Mouse (Mus musculus) liver, embryonic 12.5 days (tissue): ENCODE results near the gene Svs5. TPM values are rescaled to one million over a fixed set of nuclear protein-coding genes. Genes with fewer than 3 reads are reported as not detected.

Experiments
- ATAC-seq: fragments of 200-750 bp; cut with Nextera tagmentation; 2 replicates; pipeline ENCODE4 v1.8.0; 2017; ENCODE audit warnings: moderate number of reproducible peaks, mild to moderate bottlenecking, moderate library complexity
- H3K27ac ChIP-seq: fragments of 300-500 bp; sonication (generic); 2 replicates; pipeline ENCODE4 v1.5.1; 2016; ENCODE audit warnings: mild to moderate bottlenecking
- H3K27me3 ChIP-seq: fragments of 300-500 bp; sonication (generic); replicated peaks from 2 replicates; pipeline ENCODE4 v1.6.1; 2016; ENCODE audit warnings: mild to moderate bottlenecking, moderate library complexity
- H3K36me3 ChIP-seq: fragments of 300-500 bp; sonication (generic); 2 replicates; pipeline ENCODE4 v1.6.1; 2016; ENCODE audit warnings: mild to moderate bottlenecking, moderate library complexity
- H3K4me1 ChIP-seq: fragments of 300-500 bp; sonication (generic); 2 replicates; pipeline ENCODE4 v1.6.1; 2016
- H3K4me2 ChIP-seq: fragments of 300-500 bp; sonication (generic); 2 replicates; pipeline ENCODE4 v1.6.1; 2016; ENCODE audit warnings: mild to moderate bottlenecking, moderate library complexity
- H3K4me3 ChIP-seq: fragments of 300-500 bp; sonication (generic); 2 replicates; pipeline ENCODE4 v1.5.1; 2016; ENCODE audit warnings: mild to moderate bottlenecking, moderate library complexity
- H3K9ac ChIP-seq: fragments of 300-500 bp; sonication (generic); 2 replicates; pipeline ENCODE4 v1.6.1; 2016; ENCODE audit warnings: mild to moderate bottlenecking, moderate library complexity
- H3K9me3 ChIP-seq: fragments of 300-500 bp; sonication (generic); replicated peaks from 2 replicates; pipeline ENCODE4 v1.6.1; 2016; ENCODE audit warnings: mild to moderate bottlenecking, moderate library complexity
- WGBS: fragments of 180-500 bp; shearing (Covaris S2); methylation state at CpG from one replicate; pipeline ENCODE4 v1.1.7; 2016; ENCODE audit not compliant: insufficient replicate concordance; 5-methylcytosine and 5-hydroxymethylcytosine counted together
- polyA plus RNA-seq: library from polyadenylated mRNA; unstranded; fragments of >200 nt; fragmentation: Nextera tagmentation; extraction: Ambion mirVana; gene quantifications from 2 replicates; pipeline ENCODE4 v1.2.1, GENCODE M21; 2016

Svs5 gene
- polyA plus RNA-seq, 1 experiment from 2014 or later = not detected

- no peak overlapping the region for H3K4me2 ChIP-seq
- WGBS = 63% methylated on average over 5 of the region's 5 CpGs
- no peaks in the 10 kb centered on the region for H3K9me3 ChIP-seq
- no peak overlapping the region for H3K4me3 ChIP-seq
- no peaks in the 10 kb centered on the region for H3K36me3 ChIP-seq
- no peak for ATAC-seq
- H3K27ac ChIP-seq = no peak overlapping the region
- H3K4me1 ChIP-seq = no peaks in the 10 kb centered on the region
- no peak overlapping the region for H3K9ac ChIP-seq
- peaks cover 10% of the 10 kb centered on the region; the same call in 1 of the 2 replicates for H3K27me3 ChIP-seq
Observed at GRCm38 (mm10) chr2:164359031-164359430, 26.5 kb downstream of the Svs5 start.

GRCm38 (mm10) chr2:164359668-164360067, 27.1 kb downstream of the Svs5 start:
- Histone ChIP-seq H3K4me2 (no peak overlapping the region), H3K9ac (no peak overlapping the region), H3K4me1 (no peaks in the 10 kb centered on the region), H3K27ac (no peak overlapping the region), H3K4me3 (no peak overlapping the region), H3K36me3 (no peaks in the 10 kb centered on the region), H3K27me3 (peaks cover 10% of the 10 kb centered on the region; the same call in 1 of the 2 replicates), H3K9me3 (no peaks in the 10 kb centered on the region)
- WGBS = 48% methylated on average over 5 of the region's 5 CpGs
- no peak for ATAC-seq

DNA sequence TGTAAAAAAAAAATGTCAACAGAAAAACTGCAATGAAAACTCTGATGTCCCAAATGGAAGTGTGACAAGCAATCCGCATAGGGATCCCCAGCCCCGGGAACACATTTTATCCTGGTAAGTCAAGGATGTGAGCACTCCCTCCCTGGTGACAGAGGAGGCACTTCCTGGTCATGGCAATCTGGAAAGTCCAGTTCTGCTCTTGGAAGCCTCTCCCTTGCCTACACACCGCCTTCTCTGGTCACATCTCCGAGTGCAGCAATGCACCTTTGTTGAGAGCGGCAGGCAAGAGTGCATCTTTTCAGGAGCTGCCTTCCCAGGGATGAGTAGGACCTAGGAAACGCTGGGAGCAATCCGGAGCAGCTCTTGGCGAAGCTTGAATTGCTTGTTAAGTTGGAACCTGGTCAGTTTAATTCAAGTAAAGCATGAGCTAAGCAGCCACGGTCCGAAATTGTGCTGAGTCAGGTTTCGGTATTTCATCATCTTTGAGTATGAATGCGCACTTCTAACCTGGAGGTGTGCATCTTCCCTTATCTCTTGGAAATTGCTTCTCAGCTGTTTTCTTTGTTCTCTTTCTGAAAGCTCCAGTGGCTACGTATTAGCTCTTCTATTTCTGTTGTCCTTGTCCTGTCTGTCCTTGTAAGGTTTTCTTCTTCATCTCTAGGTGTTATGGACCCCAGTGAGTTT, 28.6 kb downstream of the Svs5 start:
- no peaks in the 10 kb centered on the region for H3K36me3 ChIP-seq
- H3K4me3 ChIP-seq = no peak overlapping the region
- no peaks in the 10 kb centered on the region for H3K4me1 ChIP-seq
- no peak overlapping the region for H3K4me2 ChIP-seq
- H3K27me3 ChIP-seq = peaks cover 10% of the 10 kb centered on the region; the same call in 1 of the 2 replicates
- no peak overlapping the region for H3K9ac ChIP-seq
- no peaks in the 10 kb centered on the region for H3K9me3 ChIP-seq
- H3K27ac ChIP-seq = no peak overlapping the region
- WGBS = 22% methylated on average over 13 of the region's 13 CpGs
- no peak for ATAC-seq

GRCm38 (mm10) chr2:164366947-164367346, 34.4 kb downstream of the Svs5 start:
- Histone ChIP-seq H3K27me3 (no peaks in the 10 kb centered on the region; the same call in 1 of the 2 replicates), H3K27ac (no peak overlapping the region), H3K4me2 (no peak overlapping the region), H3K4me3 (no peak overlapping the region), H3K9me3 (no peaks in the 10 kb centered on the region), H3K4me1 (no peaks in the 10 kb centered on the region), H3K36me3 (no peaks in the 10 kb centered on the region), H3K9ac (no peak overlapping the region)
- no peak for ATAC-seq
- 61% methylated on average over 3 of the region's 3 CpGs for WGBS

DNA sequence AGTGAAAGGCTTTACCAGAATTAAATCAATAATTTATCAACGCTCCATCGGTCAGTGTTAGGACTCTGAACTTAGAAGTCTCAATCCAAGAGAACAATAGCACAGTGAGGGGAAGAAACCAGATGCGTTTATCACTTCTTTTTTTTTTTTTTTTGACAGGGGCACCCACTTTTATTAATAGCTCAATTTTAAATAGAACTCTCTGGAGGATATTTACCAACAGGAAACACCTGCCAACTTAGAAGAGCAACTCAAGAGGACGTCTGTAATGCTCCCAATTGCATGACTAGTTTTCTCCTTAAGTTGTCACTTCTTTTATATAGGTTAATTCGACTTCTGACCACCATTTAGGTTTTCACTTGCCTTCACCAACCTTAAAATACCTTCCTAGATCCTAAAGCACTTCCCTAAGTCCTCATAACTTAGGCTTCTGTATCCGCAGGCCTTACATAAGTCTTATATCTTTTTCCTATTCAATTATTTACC, 36.1 kb downstream of the Svs5 start:
- Histone ChIP-seq H3K27me3 (0 out of 2 replicates have a peak, but pooled peaks cover 4% of the 10 kb centered on the region), H3K4me3 (no peak overlapping the region), H3K4me2 (no peak overlapping the region), H3K9ac (no peak overlapping the region), H3K27ac (no peak overlapping the region), H3K36me3 (no peaks in the 10 kb centered on the region), H3K4me1 (no peaks in the 10 kb centered on the region), H3K9me3 (no peaks in the 10 kb centered on the region)
- WGBS = 60% methylated on average over 6 of the region's 6 CpGs
- no peak for ATAC-seq

DNA sequence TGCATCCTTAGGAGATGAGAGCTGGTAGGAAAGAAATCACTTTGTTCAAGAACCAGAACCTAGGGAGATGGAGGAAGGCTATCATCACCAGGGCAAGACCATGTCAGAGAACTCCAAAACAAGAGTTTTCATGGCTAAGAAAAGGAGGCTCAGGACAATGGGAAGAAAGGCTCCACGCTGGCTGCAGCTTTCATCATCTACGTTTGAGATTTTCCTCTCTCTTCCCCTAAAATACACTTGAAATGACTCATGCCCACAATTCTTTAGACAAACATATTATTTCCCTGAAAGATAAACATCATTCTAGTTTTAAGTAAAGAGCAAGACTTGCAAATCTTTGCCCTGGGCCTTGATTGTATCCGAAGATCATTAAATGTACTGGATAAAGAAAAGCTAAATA, 38.8 kb downstream of the Svs5 start:
- Histone ChIP-seq H3K9me3 (no peaks in the 10 kb centered on the region), H3K9ac (no peak overlapping the region), H3K27me3 (0 out of 2 replicates have a peak, but pooled peaks cover 4% of the 10 kb centered on the region), H3K4me3 (no peak overlapping the region), H3K27ac (no peak overlapping the region), H3K4me1 (no peaks in the 10 kb centered on the region), H3K36me3 (no peaks in the 10 kb centered on the region), H3K4me2 (no peak overlapping the region)
- 72% methylated on average over 3 of the region's 3 CpGs for WGBS
- ATAC-seq = no peak

DNA sequence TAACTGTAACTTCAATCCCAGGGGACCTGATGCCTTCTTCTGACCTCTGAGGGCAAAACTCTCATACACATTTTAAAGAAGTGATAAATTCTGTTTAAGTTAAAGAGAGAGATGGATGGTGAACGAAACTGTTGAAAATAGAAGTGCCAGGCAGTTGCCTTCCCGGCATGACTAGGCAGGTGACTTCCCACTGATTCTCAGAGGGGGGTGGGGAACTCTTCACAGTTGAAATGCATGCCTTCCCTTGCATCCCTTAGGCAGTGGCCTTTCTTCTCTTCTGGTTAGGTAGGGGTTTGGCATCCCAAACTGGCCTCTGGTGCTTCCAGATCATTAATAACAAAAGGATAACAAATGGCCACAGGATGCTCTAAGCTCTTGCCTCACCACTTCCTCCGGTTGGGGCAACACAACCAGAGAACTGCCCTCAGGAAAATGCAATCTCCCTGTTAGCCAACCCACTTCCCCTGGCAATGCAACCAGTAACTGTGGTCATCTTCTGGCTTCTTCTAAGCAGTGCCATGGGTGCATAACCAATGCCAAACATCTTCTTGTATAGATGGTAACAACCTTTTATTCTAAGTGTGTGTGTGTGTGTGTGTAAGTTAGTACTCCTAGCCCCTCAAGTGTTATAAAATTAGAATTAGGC, 40.0 kb downstream of the Svs5 start:
- no peak for ATAC-seq
- H3K27ac ChIP-seq = no peak overlapping the region
- H3K9ac ChIP-seq = no peak overlapping the region
- no peaks in the 10 kb centered on the region for H3K36me3 ChIP-seq
- WGBS = 14% methylated on average over 3 of the region's 3 CpGs
- H3K27me3 ChIP-seq = 0 out of 2 replicates have a peak, but pooled peaks cover 4% of the 10 kb centered on the region
- H3K4me3 ChIP-seq = no peak overlapping the region
- no peaks in the 10 kb centered on the region for H3K4me1 ChIP-seq
- H3K4me2 ChIP-seq = no peak overlapping the region
- H3K9me3 ChIP-seq = no peaks in the 10 kb centered on the region

- no peak overlapping the region for H3K4me3 ChIP-seq
- no peaks in the 10 kb centered on the region for H3K36me3 ChIP-seq
- H3K9ac ChIP-seq = no peak overlapping the region
- no peaks in the 10 kb centered on the region for H3K4me1 ChIP-seq
- no peak for ATAC-seq
- 37% methylated on average over 4 of the region's 4 CpGs for WGBS
- no peak overlapping the region for H3K4me2 ChIP-seq
- H3K27me3 ChIP-seq = 0 out of 2 replicates have a peak, but pooled peaks cover 4% of the 10 kb centered on the region
- no peaks in the 10 kb centered on the region for H3K9me3 ChIP-seq
- no peak overlapping the region for H3K27ac ChIP-seq
Observed at GRCm38 (mm10) chr2:164373187-164373586, 40.6 kb downstream of the Svs5 start.

DNA sequence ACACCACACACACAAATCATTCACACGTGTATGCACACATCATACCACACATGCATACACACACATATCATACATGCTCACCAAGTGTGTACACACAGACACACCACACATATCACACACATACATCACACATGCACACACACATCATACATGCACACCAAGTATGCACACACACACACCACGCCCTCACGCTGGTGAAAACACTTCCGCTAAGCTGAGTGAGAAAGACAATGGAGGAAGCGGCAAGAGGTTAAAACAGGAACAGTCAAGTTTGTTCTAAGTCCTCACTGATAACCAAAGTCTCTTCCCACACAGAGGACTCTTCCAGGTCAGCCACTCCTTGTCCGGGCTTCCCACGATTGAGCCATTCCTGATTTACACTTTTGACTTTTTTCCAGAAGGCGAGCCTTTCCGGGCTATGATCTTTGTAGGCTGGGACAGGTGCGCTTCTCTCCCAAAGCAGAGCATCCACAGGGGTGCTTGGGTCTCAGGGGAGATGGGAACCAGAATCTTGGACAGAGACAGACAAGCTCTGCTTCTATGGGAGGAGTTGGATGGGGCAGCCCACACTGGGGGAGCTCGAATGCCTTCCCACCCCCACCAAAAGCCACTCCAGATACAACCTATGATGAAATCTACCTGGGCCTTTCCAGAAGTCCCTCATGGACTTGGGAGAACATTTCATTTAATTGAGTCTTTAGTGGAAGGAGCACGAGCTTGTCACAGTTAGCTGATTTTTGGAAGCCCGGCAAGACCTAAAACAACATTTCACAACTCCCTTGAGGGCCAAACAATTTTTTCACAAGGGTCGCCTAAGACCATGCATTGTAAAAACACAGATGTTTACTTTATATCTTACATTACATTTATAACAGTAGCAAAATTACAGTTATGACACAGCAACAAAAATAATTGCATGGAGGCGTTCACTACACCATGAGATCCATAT, 45.2 kb downstream of the Svs5 start:
- Histone ChIP-seq H3K27ac (no peak overlapping the region), H3K9ac (no peak overlapping the region), H3K9me3 (no peaks in the 10 kb centered on the region), H3K4me1 (no peaks in the 10 kb centered on the region), H3K27me3 (0 out of 2 replicates have a peak, but pooled peaks cover under 1% of the 10 kb centered on the region), H3K4me3 (no peak overlapping the region), H3K36me3 (no peaks in the 10 kb centered on the region), H3K4me2 (no peak overlapping the region)
- WGBS = 72% methylated on average over 15 of the region's 15 CpGs
- no peak for ATAC-seq

- H3K9ac ChIP-seq = no peak overlapping the region
- no peaks in the 10 kb centered on the region for H3K9me3 ChIP-seq
- no peaks in the 10 kb centered on the region for H3K4me1 ChIP-seq
- H3K27me3 ChIP-seq = peaks cover 17% of the 10 kb centered on the region; the same call in 1 of the 2 replicates
- no peaks in the 10 kb centered on the region for H3K36me3 ChIP-seq
- no peak overlapping the region for H3K4me2 ChIP-seq
- H3K4me3 ChIP-seq = no peak overlapping the region
- no peak for ATAC-seq
- H3K27ac ChIP-seq = no peak overlapping the region
- WGBS = 62% methylated on average over 8 of the region's 8 CpGs
Observed at GRCm38 (mm10) chr2:164381726-164382125, 49.2 kb downstream of the Svs5 start.

DNA sequence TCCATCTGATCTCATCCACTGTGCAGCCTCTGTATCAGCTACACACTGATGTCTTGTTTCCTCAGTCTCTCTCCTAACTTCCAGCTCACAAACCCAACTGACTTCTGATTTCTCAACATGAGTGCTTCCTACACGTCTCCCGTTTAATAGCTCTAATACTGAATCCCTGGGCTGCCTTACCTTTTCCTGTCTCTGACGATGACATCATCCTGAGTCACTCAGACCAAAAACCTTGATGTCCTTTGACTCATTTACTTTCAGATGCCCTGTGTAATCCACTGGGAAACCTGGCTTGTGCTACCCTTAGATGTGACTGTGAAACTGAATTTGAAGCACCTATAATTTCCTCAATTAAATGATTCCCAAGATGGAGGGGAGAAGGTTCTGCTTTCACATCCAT, 50.4 kb downstream of the Svs5 start:
- Histone ChIP-seq H3K4me1 (no peaks in the 10 kb centered on the region), H3K36me3 (no peaks in the 10 kb centered on the region), H3K27me3 (peaks cover 27% of the 10 kb centered on the region), H3K4me2 (no peak overlapping the region), H3K27ac (no peak overlapping the region), H3K9ac (no peak overlapping the region), H3K9me3 (no peaks in the 10 kb centered on the region), H3K4me3 (no peak overlapping the region)
- no peak for ATAC-seq
- WGBS = 44% methylated on average over 3 of the region's 3 CpGs
